Mouse (Mus musculus) frontal cortex, adult 2 months (tissue): ENCODE data around the gene Slc39a13. TPM values are rescaled to one million over a fixed set of nuclear protein-coding genes. Genes with fewer than 3 reads are reported as not detected.

ENCODE experiments used
- DNase-seq, 2 experiments: peaks; one replicate each; pipeline ENCODE4 v3.0.0; 2022; ENCODE audit warnings: low spot score in 1 of 2; ENCODE audit errors: extremely low spot score in 1 of 2
- polyA plus RNA-seq: library from polyadenylated mRNA; depleted of rRNA; stranded (reverse); fragments of >200 nt; gene quantifications from 2 replicates; pipeline ENCODE4 v1.2.3, GENCODE M21; 2012

Slc39a13 gene
- polyA plus RNA-seq, 1 experiment = 54.3 TPM

DNA sequence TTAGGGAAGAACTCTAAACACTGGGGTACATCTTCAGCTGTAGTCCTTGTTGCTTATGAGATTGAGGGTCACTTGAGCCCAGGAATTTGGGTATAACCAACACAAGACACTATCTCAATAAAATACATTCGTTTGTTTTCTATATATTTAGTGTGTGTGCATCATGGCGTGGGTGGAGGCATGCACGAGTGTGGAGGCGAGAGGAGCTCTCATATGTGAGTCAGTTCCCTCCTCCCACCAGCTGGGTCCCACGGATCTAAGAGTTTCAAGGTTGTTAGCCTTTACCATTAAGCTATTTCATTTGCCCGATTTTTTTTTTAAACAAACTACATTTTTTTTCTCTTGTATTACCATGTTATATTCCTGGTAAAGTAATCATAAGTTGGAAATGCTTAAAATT lies 20.6 kb upstream of the Slc39a13 start:
- peak in 1 of 2 experiments; percentile 68 for DNase-seq

DNA sequence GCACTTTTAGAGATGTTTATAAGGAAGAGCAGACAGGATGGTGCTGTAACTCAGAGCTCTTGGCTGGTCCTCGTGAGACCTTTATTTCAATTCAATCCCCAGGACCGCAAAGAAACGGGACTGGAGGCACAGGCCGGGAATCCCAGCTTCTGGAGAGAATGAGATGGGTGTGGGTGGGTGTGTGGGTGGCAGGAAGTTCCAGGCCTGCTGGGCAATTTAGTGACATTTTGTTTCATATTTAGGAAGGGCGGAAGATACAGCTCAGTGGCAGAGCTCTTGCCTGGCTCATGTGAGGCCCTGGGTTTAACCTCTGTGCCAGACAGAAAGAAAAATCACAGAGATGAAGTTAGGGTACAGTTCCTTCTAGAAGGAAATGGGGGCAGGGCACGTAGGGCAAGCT lies 20.0 kb upstream of the Slc39a13 start:
- peak in 1 of 2 experiments; percentile 58 for DNase-seq

DNA sequence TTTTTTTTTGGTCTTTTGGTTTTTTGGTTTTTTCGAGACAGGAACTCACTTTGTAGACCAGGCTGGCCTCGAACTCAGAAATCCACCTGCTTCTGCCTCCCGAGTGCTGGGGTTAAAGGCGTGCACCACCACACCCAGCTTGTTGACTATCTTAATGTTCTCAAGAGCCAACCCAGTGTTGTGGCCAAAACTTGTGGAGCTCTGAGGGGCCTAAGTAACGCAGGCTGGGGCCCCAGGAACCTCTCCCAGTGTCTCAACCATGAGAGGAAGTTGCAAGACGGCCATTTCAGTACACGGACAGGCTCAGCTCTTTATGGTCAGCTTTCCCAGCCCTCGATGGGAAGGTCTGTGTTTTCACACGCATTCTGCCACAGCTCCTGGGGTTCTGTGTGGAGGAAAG lies 18.8 kb upstream of the Slc39a13 start:
- no peak for DNase-seq

DNA sequence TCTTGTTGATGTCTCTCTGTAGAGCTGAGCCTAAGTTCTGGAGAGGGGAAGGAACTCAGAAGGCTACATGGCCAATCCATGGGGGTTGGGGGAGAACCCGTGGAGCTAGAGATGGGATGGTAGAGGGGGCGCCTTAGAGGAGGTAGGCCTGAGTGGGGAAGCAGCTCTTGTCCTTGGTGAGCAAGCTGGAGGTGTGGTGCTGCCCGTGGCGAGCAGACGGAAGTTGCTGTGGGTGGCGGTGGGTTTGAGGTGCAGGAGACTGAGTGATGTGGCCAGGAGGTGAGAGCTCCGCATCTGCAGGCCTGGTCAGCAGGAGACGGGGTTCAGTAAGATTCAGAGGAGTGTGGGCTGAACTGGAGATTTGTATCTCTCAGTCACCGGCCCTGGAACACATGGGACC lies 17.2 kb upstream of the Slc39a13 start:
- DNase-seq = no peak

DNA sequence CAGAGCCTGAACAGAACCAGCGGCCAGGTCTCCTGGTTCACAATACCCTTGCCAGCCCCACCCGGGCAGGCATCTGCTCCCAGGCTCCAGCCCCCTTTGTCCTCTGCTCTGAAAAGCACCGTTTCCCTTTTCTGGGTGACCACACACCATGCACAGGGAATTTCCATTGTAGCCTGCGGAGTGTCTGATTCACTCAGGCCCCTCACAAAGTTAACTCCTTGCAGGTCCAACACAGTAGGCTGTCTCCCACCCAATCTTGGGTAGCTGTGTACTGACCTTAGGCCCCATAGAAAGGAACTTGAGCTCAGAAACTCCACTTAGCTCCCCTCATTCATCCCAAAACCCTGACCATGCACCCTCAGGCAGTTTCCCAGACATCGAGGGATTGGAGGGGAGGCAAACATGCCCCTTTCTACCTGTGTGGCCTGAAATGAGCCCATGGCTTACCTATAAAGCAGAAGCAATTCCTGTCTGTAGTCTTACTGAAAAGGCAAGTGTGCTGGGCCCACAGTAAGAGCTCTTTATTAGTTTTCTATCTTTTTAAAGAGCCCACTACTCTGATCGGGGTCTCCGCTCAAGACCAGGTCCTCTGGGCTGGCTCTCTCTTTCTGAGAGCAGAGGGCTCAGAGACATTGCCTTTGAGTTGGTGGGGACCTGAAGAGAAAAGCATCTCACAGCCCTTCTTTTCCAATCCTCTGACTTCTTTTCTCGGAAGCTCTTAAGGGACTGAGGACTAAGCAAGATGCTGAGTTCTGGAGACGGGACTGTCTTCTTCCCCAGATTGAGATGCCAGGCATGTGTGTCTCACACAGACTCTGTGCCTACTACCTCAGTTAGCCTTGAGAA lies 16.4 kb upstream of the Slc39a13 start:
- no peak for DNase-seq

DNA sequence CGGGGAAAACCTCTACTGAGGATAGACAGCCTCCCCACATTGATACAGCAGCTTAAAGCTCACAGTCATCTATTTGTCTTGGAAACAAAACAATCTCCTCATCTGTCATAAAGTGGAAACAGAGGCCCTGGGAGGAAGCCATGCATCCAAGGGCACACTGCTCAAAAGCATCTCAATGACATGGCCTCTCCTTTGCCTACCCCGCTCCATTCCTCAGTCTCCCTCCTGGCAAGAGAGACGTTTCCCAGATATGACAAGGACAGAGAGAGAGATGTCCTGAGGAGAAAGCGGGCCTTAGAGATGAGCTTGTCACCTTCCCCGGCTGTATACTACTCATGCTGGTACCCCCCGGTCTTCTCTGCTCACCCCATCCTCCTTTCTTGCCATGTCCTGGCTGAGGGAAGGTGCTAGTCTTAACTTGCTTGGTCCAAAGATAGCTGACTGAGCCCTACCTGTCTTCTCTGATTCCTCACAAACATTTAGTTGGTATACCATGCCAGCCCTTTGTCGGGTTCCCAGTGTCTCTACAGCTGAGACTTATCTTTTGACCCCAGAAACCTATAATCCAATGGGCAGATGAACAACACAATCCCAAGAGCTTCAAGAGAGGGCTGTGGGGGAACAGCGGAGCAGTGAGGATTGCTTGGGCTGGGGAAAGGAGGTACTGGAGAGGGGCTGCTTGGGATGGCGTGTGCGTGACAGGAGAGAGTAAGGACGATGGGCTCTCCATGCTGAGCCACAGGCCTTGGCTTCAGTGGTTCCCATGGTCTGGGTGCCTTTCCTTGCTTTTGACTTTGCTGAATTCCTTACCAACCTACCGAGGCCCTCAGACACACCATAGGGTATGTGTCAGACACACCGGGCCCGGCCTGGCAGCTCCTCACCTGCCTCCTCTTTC lies 15.5 kb upstream of the Slc39a13 start:
- DNase-seq = no peak

DNA sequence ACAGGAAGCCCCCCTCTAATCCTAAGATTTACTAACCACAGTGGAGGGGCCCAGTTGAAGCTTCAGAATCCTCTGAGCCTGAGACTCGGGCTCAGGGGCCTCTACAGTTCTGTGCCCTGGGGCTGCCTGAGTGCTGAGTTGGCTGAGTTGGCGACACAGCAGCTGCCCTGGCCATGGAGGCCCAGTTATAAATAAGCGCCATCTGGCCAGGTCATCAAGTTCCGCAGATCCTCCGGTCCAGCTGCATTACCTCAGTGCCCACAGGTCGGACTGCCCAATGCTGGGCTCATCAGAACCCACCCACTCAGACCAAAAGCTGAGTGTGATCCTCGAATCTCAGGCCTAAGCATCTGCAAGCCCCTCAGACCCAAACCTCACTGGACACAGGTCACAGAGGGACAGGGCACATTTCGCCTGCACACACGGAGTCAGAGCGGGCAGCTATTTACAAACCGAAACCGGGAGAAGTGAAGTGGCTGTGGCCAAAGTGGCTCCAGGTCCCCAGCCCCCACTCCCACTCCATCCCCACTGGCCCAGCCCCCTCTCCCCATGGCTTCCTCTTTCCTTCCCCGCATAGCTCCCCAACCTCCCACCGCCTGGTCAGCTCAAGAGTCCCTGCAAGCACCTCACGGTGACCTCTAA lies 14.1 kb upstream of the Slc39a13 start:
- no peak for DNase-seq

DNA sequence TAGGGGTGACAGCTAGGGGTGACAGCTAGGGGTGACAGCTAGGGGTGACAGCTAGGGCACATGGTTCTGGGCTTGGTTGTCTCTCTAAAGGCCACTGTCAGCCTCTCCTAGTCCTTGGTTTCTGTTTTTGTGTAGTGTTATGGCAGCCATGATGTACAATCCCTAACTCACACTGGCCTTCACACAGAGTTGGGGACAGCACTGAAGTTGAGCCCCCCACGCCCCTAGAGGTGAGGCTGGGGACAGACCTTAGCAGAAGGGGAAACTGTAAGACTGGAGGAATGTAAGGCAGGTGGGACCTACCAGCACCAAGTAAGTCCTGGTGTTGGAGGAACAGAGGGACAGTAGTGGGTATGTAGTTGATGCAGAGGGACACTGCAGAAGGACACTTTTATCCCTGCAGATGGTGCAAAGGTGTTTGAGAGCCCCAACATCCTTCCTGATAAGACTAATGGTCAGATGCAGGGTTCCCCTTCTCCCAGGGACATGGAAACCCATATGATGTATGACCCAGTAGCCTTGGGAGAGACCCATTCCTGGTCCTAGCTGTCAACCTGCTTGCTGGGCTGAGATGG lies 13.2 kb upstream of the Slc39a13 start:
- DNase-seq = no peak

DNA sequence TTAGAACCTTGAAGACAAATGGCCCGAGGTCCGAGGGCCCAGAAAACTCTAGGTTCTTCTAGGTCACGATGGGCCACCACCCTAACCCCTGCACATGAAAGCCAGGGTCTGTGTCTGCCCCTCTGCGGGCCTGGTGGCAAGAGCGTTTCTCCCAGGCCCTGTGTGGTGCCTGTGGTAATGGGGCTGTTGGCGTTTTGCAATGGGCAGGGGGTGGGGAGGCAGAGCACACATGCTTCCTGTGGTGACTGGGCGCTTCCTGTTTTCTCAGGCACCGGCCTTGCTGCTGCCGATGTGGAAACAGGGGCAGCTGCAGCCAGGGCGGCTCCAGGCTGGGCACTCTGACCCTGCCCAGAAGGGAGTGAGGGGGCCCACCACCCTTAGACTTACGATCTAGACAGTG lies 12.6 kb upstream of the Slc39a13 start:
- DNase-seq = no peak

DNA sequence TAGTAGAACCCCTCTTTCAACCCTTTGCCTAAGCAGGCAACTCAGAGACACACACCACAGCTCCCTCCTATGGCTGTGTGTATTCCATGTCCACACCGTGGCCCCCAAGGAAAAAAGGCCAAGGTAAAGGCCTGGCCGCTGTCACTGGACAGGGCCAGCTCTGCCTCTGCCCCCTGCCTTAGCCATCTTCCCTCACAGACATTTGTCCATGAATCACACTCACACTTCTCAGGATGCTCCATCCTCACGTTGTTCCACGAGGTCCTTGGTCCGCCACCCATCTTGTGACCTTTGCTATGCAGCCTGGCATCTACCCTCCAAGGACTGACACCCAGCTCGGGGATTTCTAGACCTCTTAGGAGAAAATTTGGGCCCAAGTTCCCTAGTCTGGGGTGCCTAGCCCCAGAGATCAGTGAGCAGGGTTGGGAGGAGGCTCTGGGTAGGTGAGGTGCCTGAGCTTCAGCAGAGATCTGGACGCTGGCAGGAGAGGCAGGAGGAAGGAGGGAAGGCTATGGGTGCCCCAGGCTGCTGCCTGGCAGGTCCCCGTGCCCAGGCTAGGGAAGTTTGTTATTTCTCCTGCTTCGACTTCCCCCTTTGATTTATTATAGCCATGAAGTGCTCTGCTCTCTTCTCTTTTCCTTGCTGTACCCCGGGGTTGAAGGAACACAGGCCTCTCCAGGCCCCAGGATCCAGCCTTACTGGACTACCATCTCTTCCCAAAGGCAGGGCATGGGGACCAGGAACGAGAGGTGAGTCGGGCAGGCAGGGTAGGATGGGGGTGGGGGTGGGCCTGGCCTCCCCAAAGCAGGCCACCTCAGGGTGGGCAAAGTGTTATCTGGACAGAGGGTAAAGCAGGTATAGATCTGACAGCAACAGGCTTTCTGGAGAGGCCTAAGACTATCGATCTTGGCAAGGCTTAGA lies 11.8 kb upstream of the Slc39a13 start, which contains the start of gene Spi1:
Gene Spi1 (plus strand): TSS at position 616 of the 921 bp plus-strand sequence.
- no peak for DNase-seq

DNA sequence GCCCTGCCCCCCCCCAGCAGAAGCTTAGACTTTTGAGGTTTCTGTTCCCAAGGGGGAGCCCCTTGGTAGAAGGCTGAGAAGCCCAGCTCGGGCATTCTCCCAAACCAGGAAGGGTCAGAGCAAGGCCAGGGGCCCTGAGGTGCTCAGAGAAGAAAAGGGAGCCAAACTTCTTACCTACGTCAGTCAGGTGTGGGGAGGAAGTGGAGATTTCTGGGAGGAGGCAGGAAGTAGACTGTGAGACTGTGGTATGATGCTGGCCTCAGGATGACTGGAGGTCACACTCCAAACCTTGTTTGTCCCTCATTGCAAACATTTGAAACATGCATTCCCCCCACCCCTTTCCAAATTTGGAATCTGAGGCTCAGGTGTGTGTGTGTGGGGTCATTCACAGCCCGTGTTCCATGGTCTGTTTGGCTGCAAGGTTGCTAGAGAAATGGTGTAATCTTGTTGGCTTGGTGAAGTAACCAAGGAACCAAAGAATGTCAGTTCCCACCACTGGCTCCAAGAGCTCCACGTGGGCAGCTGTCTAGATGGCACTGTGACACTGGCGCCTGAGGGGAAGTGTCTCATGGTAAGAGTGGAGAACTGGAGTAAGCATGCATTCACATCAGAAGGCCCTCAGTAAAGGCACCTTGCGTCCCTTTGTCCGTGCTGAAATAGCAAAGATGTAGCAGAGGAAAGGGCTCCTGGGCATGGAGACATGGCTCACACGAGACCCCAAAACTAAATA lies 10.7 kb upstream of the Slc39a13 start:
- no peak for DNase-seq

DNA sequence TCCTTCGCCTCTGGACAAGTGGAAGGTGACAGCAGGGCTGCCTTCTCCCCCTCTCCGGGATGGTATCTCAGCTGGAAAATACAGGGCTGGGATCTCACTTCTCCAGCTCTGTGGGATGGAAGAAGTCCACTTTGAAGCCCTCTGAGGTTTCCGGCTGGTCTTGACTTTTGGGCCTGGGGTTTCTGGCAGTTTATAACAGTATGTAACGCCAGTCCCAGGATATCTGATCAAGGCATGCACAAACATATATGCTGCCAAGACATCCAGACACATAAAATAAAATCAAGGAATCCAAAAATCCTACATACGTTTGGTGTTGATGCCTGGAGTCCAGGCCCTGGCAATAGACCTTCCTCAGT lies 8.8 kb upstream of the Slc39a13 start:
- DNase-seq = no peak

DNA sequence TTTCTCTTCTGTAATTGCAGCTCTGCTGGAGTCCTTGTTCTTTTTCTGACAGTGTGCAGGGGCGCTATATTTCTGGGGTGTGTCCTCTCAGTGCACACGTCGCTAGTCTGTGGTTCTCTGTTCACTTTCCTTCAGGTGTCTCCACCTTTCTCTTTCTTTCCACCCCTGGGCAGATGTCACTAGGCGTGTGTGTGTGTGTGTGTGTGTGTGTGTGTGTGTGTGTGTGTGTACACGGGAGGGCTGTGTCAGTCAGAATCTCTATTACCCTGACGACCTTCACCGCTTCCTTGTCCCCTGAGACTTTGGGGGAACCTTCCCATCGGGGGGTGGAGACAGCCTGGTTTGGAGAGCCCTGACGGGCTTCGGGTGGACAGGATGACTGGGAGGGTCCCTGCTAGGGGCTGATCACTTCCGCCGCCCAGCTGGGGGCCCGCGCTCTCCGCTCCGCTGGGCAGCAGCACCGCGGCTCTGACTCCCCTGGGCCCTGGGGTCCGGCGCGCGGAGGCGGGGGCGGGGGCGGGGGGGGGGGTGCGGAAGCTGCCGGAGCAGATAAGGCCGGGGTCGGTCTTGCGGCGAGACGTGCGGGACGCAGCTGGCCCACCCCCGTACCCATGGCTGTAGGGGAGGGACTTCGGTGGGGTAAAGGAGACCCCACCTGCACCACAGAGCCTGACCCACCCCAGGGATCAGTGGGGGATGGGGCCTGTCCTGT lies 8.3 kb upstream of the Slc39a13 start:
- no peak for DNase-seq

DNA sequence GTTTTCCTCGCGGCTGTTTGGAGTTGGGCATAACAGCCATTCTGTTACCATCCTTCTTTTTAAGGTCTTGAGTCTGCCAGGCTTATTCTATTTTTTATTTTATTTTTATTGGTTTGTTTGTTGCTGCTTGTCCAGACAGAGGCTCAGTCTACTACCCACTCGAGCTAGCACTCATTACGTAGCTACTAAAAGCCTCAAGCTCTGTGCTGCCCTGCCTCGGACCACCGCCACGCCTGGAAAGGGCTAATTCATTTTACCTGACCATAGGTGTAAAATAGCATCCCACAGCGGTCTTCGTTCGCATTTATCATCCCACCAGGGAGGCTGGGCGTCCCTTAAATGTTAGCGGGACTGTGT lies 7.7 kb upstream of the Slc39a13 start:
- DNase-seq = no peak

DNA sequence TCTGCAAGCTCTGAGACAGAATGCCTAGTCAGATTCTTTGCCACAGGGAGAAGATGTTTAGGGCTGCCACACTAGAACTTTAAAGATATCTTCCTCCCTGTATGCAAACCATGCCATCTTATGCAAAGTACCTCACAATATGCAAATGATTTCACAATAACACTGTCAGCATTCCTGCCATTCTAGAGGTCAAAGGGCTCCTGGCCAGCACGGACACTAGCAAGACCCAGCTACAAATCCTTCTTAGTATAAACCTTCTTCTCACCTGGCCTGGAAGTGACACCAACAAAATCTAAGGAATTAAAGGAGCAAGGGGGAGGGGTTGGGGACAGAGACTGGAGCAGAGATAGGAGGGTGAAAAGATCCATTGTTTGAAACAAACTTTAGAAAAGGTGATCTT lies 1.9 kb upstream of the Slc39a13 start:
- no peak for DNase-seq

DNA sequence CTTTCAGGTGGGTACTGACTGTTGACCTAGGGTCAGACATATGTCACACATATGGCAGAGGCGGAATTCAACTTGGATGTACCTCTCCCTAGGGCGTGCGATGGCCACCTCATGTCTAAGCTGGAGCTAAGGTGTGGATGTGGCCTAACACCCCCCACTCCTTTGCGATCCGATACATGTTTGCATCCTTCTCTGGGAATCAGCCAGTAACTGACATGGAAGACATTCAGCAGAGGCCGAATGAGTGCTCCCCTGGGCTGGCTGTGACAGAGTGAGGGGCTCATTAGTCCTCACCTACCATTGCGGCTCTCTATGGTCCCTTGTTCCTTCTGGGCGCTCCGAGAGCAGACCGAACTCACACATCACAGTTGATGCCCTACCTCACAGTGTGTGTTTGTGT lies 842 bp upstream of the Slc39a13 start:
- DNase-seq = no peak

DNA sequence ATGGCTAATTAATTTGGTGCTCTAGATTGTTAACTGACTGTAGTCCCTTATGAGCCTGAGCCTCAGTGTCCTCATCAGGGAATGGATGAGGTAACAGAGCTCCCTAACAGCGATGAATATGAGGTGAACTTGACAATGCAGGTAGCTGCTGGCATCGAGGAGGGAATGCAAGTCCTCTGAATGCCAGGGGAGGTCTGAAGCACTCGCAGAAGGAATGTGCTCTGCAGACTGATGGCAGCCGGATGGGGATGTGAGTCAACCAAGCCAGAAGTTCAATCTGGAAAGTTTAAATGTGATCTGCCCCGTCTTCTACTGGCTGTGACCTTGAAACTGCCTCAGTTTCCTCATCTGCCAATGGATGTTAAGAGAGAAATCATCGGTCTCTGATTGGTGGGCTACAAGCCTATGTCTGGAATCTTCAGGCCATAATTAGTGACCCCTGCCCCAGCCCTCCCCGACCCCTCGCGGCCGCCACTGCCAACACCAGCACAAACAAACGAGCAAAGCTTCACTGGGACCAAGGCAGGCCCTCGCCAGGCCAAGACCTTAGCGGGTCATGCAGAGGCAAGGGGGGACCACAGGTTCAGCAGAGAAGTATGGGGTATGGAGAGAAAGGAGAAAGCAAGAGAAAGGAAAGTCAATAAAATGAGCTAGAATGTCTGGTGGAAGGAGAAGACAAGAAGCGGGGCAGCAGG lies 764 bp downstream of the Slc39a13 start:
- DNase-seq = no peak

DNA sequence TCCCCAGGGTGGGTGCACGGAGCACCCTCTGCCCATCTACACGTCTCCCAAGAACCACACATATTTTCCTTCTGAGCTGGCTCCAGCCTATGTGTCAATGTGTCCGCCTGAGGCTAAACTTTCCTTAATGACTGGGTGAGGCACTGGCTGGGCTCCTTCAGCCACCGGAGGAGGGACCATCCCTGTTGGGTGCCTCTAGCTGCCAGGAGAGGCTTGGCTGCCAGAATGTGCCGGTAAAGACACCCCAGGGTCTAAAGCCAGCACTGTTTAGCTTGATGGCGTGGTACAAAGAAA lies 1.4 kb downstream of the Slc39a13 start:
- no peak for DNase-seq
